Mouse (Mus musculus) gastrocnemius, adult 2 months (tissue): ENCODE data around the gene Bag1. TPM values are rescaled to one million over a fixed set of nuclear protein-coding genes. Genes with fewer than 3 reads are reported as not detected.
"Not testable (repeated sequence)": the region's sequence is repeated elsewhere in the genome, so short reads cannot be mapped to it uniquely, and the experiment has no call there.

Experiments used
- DNase-seq: peaks from one replicate; pipeline ENCODE4 v3.0.0; 2022
- H3K27ac ChIP-seq: fragments of 200-600 bp; 2 replicates; pipeline ENCODE4 v1.8.1; 2022; ENCODE audit warnings: mild to moderate bottlenecking
- H3K4me3 ChIP-seq: fragments of 200-600 bp; 2 replicates; pipeline ENCODE4 v1.8.1; 2022; ENCODE audit warnings: mild to moderate bottlenecking, moderate library complexity
- CTCF ChIP-seq: fragments of 200-600 bp; IDR thresholded peaks from 2 replicates; pipeline ENCODE4 v1.8.1; 2022; ENCODE audit warnings: antibody characterized with exemption, mild to moderate bottlenecking, moderate library complexity
- intact Hi-C: fragments of 180-260 bp; cut with DNase I; formaldehyde crosslinking; loops from one replicate; pipeline ENCODE4 v1.15.1; 2025
- total RNA-seq, 2 experiments: library from RNA; stranded (reverse); gene quantifications; 2 replicates each; pipeline ENCODE4 v1.2.3; 2021

The Bag1 gene
- total RNA-seq, 2 experiments from 2014 or later = 201 to 232 TPM

DNA sequence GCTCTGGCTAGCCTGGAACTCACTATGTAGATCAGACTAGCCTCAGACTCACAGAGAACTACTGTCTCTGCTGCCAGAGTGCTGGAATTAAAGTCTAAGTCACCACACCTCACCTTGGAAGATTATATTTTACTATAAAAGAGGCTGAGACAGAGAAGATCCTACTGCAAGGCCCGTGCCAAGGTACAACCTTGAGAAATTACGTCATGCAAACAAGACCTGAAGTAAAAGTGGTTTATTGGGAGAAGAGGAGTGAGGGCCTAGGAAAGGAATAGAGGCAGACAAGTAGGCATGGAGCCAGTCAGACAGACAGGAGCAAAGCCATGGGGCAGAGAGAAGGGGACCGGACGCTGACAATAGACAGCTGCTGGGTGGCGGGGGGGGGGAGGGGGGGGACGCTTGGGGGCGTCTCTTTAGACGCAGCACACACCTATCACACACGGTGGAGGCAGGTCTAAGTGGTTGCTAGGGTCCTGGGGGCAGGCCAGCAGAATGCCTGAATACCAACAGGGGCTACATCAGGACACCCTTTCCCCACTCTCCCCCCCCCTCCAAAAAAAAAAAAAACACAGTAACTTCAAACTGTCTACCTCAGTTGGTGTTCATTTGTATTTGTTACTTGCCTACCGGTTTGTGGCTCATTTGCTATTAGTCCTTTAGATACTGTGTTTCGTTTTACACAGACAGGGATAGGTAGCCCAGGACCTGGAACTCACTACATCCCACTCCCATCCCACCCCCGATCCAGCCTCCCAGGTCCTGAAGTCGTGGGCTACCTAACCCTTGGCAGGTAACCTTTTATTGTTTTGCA, 21.9 kb upstream of the Bag1 start:
- no peak for DNase-seq
- Histone ChIP-seq H3K27ac (peak overlapping the region; percentile 96), H3K4me3 (peak overlapping the region; percentile 68)
- no peak for TF ChIP-seq CTCF
- intact Hi-C loops = loop anchor here (2.0 kb wide), 1 partner anchor 21 kb away; the partner anchor contains the start of genes Bag1 and Chmp5

DNA sequence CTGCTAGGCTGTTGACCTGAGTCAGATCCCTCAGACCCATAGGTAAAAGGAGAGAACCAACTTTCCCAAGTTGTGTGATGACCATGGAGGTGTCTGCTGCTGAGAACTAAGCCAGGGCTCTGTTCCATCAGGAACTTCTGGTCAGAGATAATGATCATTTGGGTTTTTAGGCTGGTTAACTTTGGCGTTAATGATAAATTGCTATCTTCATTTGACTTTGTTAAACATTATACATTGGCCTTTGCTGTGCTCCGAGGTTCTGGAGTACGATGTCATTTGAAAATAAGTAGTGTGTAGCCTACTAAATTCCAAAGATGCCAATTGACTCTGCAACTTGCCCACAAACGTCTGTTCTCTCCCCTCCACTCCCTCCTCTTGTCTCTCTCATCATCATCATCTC, 21.1 kb upstream of the Bag1 start:
- TF ChIP-seq CTCF = no peak
- intact Hi-C loops = no loop called here
- Histone ChIP-seq H3K27ac (no peak overlapping the region; the same call in 1 of the 2 replicates), H3K4me3 (no peak overlapping the region)
- no peak for DNase-seq

DNA sequence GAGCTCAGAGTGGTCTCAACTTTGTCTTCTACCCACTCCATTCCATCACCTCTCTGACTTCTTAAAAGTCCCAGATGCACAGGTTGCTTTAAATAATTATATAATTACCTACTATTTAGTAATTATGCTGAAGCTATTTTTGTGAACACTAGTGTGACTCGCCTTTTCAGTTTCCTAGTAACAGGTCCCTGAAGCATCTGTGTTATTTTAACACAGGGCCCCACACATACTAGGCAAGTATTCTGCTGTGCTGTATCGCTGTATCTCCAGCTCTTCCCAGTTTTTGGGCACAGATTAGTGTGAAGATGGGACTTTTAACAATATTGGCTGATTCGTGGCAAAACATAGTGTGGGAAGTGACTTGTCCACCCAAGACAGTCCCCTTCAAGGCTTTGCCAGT, 15.4 kb upstream of the Bag1 start:
- intact Hi-C loops = no loop called here
- Histone ChIP-seq H3K27ac (no peak overlapping the region), H3K4me3 (no peak overlapping the region)
- no peak for DNase-seq
- TF ChIP-seq CTCF = no peak

DNA sequence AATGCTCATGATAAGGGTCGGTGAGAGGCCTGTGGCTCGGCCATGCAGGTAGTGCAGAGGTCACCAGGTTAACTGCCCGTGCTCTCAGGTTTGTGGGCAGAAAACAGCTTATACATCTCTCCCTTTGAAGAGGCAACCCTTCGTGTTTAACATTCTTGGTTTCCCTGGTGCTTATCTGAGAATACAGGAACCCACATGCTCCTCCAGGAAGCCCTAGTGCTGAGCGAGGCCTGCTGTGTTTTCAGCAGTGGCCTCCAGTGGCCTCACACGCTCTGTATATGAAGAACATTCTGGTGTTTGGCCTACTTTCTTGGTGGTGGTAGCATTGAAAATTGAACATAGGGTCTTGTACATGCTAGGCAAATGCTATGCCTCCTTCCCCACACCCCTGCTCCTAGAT, 7.8 kb upstream of the Bag1 start:
- intact Hi-C loops = no loop called here
- Histone ChIP-seq H3K4me3 (no peak overlapping the region), H3K27ac (no peak overlapping the region)
- no peak for DNase-seq
- TF ChIP-seq CTCF = no peak

DNA sequence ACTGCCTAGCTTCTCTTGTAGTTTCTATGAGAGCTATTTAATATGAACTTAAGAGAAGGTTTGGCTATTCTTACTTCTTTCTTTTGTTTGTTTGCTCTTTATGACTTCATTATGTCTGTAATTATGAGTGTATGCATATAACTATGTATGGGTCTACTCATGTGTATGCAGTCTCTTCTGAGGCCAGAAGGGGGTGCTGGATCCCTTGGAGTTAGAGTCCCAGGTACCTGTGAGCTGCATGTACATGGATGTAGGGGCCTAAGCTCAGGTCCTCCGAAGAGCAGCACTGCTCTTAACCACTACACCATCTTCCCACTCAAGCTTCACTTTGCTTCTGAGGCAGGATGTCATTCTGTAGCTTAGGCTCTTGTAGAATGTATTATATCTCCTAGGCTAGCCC, 5.4 kb upstream of the Bag1 start:
- intact Hi-C loops = no loop called here
- peak; percentile 64 for TF ChIP-seq CTCF
- peak; percentile 43 for DNase-seq
- no peak overlapping the region for H3K27ac ChIP-seq
- no peak overlapping the region for H3K4me3 ChIP-seq

DNA sequence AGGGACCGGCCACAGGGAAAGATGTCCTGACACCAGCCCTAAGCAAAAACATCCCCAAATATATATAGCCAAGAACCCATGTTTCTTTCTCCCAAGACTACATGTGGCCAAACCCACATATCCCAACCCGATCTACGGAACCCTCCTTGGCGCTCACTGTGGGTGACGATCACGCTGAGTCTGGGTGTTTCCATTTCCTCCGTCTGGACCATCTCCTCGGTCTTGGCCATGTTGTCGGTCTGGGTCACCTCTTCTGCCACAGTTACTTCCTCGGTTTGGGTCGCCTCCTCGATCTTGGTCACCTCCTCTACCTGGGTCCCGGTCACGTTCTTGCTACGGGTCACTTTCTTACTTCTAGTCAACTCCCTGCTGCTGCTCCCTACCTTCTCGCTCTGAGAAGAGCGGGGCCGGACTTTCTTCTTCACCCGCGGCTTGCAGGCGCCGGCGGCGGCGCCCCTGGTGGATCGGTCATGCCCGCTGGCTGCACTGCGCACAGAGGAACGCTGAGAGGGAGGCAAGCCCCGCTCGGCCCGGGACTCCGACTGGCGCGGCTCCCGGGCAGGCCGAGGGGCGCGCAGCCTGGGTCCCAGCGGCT, 432 bp downstream of the Bag1 start:
- DNase-seq = no peak
- intact Hi-C loops = loop anchor here (2.0 to 5.0 kb wide), 3 partner anchors 23 to 175 kb away; partner anchors contain the start of genes B4galt1 and Nfx1
- peak overlapping the region; percentile 95 for H3K27ac ChIP-seq
- peak overlapping the region; percentile 76 for H3K4me3 ChIP-seq
- peak; percentile 42 for TF ChIP-seq CTCF

DNA sequence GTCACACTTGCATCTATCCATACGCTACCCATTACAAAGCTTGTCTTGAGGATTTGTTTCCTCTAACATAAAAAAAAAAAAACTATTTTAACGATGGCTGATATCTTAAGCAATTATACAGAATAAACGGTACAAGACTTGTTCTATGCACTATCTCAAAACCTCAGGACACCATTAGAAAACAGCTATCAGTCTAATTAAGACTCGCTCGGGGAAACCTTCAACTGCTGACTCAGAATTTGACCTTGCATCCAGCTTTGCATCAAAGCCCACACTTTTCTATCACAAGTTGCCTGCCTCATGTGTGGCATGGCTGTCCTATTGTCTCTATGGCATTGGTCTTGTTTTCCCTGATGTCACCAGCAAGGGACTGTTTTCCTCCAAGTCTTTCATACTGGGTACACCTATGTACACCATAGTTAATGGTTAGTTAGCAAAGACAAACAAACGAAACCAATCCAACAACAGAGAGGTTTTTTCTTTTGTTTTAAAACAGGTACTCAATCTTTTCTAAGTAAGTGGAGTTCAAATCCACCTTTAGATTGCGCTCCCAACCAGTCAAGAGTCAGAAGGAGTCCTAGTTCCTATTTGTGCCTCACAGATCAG, 1.5 kb downstream of the Bag1 start:
- intact Hi-C loops = loop anchor here (5.0 kb wide), 1 partner anchor 94 kb away; the partner anchor contains the start of gene B4galt1
- DNase-seq = no peak
- TF ChIP-seq CTCF = no peak
- H3K4me3 ChIP-seq = peak overlapping the region; percentile 76
- no peak overlapping the region; the same call in 1 of the 2 replicates for H3K27ac ChIP-seq

DNA sequence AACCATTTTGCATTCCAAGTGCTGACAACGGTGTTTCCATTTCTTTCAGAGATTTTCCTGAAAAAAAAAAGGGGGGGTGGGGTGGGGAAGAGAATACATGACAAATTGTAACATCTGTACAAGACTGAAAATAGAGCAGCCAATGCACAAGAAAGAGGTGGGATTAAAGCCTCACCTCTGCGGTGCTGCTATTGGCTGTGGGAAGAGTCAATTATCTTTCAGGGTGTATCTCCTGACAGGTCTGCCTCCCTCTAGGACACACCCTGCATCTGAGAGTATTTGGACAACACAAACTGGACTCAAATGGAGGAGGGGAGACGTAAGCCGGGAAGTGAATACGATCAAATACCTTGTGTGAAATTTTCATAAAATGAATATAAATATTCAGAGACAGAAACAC, 4.4 kb downstream of the Bag1 start:
- DNase-seq = no peak
- Histone ChIP-seq H3K27ac (no peak overlapping the region), H3K4me3 (no peak overlapping the region)
- intact Hi-C loops = no loop called here
- TF ChIP-seq CTCF = no peak

DNA sequence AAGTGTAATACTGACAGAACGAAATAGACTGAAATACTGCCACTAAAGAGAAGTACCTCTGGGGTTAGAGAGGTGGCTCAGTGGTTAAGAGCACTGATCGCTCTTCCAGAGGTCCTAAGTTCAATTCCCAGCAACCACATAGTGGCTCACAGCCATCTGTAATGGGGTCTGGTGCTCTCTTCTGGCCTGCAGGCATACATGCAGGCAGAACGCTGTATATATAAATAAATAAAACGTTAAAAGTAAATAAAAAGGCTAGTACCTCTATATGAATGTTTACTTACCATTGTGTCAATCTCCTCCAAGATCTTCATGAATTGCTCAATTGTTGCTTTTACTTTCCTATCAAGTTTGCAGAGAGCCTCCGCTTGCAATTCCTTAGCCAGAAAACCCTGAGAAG, 9.3 kb downstream of the Bag1 start:
- peak; percentile 30; the same call in 1 of the 2 replicates for TF ChIP-seq CTCF
- intact Hi-C loops = no loop called here
- no peak for DNase-seq
- H3K4me3 ChIP-seq = no peak overlapping the region
- no peak overlapping the region for H3K27ac ChIP-seq

DNA sequence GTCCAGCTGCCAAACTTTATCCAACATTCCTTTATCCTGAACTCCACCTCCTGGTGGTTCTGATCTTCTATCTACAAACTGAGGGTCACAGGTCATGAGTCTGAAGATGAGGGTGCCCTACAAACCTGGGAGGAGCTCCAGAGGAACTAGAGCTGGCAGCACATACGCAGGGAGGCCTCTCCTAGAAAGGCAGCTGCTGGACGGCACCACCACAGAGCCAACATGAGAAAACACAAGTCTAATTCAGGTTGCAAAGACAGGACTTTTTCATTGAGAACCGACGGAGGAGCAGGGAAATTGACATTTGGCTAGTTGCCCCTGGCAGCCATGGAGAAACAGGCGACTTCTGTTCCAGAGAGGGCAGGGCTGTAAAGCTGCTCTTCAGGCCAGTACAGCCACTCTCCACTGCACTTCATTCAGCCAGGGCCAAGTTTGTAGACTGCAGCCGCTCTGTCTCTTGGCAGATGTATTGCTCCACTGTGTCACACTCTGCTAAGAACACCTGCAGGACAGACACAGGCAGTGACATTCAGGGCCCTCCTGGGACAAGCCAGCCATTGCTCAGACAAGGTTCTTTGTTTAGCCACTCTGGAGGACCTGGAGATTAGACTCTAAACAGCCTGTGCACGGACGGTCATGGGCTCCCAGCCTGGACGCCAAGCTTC, 11.8 kb downstream of the Bag1 start:
- no peak overlapping the region for H3K27ac ChIP-seq
- TF ChIP-seq CTCF = no peak
- intact Hi-C loops = no loop called here
- peak; percentile 57 for DNase-seq
- no peak overlapping the region for H3K4me3 ChIP-seq

DNA sequence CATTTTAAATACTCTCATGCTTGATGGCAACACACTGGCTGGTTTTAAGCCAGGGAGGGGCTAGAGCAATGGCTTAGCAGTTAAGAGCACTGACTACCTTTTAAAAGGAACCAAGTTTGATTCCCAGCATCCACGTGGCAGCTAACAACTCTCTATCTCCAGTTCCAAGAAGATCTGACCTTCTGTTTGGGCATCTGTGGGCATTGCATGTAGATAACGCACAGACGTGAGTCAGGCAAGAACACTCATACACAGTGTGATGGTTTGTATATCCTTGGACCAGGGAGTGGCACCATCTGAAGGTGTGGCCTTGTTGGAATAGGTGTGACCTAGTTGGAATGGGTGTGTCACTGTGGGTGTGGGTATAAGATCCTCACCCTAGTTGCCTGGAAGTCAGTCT, 13.7 kb downstream of the Bag1 start:
- DNase-seq, H3K4me3 ChIP-seq, intact Hi-C loops, H3K27ac ChIP-seq: not testable (repeated sequence)

DNA sequence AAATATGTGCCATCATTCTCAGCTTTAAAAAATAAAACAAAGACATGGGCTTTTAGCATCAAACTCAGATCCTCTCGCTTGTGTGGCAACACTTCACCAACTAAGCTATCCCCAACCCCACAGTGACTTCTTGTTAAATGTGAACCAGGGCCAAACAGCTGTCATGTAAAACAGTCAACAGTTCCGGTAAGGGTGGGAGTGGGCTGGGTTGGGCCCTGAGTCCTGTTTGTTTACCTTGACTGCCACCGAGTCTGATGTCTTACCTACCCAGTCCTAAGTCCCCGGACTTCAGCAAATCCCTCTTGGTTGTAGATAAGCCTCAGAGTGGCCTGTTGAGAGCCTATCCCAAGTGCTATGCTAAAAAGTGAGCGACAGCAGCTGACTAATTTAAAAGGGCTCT, 14.4 kb downstream of the Bag1 start:
- TF ChIP-seq CTCF = no peak
- H3K27ac ChIP-seq = no peak overlapping the region
- no peak overlapping the region for H3K4me3 ChIP-seq
- no peak for DNase-seq
- intact Hi-C loops = no loop called here

DNA sequence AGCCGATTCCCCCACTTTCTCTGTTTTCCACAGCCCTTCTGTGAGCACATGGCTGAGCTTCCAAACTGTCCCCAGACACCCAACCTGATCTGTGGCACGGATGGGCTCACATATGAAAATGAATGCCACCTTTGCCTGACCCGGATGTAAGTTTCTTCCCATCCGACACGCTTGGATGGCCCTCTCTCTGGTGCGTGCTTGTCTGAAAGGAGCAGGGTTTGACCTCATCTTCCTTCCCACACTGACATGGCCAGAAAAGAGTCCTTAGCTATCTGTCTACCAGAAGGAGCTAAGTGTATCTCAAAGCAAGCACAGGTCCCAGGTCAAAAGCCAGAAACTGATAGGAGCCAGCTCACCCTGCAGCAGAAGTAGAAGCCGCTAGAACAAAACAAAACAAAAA, 19.0 kb downstream of the Bag1 start:
- Histone ChIP-seq H3K4me3 (no peak overlapping the region), H3K27ac (no peak overlapping the region)
- TF ChIP-seq CTCF = no peak
- no peak for DNase-seq
- intact Hi-C loops = no loop called here
